Mouse (Mus musculus) mesoderm, embryonic 11.5 days (tissue): ENCODE measurements around the gene Wiz.

Experiments
- DNase-seq: peaks from one replicate; pipeline ENCODE4 v3.0.0-alpha.2; 2012; ENCODE audit warnings: low read depth, low spot score

Wiz gene

DNA sequence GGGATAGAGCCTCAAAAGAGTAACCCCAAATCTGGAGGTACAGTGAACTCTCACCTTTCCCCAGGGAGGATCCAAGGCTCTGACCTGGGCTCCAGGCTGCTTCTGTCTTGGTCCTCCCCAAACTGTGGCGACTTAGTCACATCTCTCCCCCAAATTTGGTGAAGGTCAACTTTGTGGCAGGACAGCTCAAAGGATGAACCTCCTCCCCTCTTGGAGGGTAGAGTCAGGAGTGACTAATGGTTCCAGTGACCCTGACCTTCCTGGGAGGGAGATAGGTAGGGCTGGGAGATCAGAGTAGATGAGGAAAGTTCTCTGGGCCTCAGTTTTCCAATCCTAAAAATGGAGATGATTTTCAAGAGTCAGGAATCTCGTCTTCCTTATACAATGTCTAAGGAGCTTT lies 10.5 kb downstream of the Wiz start:
- DNase-seq: no peak

DNA sequence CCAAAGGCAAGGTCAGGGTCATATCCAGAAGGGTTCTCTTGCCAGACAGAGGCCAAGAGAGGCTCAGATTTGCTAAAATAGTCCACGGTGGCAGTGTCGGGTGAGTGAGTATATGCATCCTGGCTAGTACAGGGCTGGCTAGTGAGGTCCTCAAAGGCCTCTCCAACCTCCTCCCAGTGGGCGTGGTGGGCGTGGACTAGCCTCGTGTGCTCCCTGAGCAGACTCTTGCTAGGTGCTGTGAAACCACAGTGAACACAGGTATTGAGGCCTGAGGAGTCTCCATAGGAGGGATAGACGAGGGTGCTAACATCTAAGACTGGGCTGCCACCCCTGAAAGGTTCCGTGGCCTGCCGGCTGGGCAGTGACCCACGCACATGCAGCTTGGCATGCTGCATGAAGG lies 12.1 kb downstream of the Wiz start:
- no peak for DNase-seq

DNA sequence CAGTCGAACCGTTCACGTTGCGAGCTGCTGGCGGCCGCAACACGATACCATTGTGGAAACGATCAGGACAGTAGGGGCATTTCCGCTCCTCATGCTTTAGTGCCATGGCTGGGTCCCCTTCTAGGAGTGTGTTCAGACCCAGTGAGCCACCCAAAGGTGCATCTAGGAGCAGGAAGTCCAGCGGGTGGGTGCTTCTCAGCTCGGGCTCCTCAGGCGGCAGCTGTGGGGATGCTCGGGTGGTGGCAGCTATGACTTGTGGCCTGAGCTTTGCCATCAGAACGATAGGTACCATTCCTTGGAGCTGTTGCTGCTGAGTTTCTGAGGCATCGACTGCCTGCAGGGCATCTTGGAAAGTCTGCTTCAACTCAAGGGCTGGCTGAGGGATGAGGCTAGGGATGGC lies 12.8 kb downstream of the Wiz start:
- DNase-seq: no peak

DNA sequence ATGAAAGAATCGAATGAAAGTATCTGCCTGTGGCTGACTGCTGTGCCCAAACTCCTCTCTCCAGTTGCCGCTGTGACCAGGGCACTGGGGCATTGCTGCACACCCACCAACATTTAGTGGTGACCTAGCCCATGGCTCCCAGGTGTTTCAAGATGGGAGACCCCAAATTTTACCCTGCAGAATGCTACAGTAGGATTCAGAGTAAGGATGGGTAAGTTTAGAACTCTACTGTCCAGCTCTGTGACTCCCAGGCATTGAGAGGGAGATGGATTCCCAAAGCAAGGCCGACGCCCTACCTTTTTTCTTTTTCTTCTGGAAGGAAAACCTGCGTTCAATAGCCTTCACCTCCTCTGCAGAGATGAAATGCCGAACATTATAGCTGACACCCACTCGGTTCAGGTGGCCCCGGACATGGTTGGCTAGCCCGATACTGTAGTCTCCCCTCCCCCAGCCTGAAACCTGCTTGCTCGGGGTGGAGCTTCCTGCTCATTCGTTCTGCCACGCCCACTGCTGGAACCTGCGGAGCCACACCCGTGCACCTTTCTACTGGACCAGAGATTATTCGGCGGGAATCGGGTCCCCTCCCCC lies 20.2 kb downstream of the Wiz start:
- no peak for DNase-seq

DNA sequence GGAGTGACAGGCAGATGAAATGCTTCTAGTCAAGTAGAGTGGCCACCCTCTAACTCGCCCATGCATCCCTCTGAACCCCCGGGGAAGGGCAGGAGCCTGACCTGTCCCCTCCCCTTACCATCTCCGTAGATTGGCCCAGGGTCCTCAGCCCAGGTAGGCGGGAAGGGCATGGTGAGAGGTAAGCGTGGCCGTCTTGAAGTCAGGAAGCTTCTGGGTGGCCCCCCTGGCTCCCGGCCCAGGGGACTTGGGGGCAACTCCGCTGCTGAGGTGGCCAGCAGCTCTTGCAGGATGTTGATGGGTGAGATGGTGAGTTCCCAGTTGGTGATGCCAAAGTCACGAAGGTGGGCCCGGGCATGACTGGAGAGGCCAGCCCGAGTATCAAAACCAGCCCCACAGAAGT lies 21.5 kb downstream of the Wiz start:
- no peak for DNase-seq

DNA sequence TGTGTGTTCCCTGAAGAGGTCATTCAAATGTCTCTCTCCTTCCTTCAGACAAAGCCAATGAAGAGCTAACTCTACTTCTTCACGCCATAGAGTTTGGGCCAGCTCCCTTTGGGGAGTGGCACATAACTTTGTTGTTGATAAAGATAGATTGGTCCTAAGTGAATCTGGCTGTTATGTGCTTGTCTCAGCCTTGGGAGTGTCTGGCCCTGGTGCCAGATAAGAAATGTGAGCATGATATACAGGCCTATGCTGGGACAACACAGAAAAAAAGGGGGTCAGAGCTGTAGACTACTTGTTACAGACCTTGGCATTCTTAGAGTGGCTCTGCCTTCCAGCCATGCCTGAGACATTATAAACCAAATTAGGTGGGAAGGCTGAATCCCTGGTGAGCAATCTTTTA lies 23.9 kb downstream of the Wiz start:
- no peak for DNase-seq

DNA sequence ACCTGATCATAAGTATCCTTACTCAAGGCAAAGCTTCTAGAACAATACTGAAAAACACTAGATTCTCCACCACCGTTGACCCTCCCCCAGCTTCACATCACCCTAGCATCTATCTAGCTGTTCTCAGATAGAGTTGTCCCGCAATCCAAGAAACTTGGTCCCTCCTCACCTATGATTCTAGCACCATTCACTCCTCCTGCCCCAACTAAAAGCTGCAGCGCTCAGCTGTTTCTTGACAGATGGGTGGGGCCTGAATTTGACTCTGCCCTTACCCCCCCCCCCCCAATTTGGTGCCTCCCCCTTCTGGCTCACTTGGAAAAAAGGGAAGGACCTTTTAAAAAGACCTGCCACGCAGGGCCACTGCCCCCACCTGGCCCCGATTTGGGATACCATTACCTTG lies 24.4 kb downstream of the Wiz start:
- DNase-seq: no peak

DNA sequence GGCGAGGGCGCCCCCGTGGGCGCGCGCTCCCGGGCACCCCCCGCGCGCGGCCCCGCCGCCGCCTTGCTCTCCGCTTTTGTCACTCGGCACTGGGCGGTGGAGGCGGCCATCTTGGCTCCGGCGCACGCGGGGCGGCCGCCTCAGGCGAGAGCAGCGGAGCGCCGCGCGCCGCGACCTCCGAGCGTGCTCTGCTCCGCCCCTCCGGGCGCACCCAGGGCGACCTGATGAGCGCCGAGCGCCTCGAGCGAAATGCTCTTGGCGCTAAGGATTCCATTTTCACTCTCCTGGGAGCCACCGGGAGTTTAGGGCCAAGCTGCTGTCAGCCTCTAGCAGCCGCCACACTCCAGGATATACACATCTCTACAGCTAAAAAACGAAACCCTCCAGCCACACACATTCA lies 24.9 kb downstream of the Wiz start:
- peak; percentile 95 for DNase-seq

DNA sequence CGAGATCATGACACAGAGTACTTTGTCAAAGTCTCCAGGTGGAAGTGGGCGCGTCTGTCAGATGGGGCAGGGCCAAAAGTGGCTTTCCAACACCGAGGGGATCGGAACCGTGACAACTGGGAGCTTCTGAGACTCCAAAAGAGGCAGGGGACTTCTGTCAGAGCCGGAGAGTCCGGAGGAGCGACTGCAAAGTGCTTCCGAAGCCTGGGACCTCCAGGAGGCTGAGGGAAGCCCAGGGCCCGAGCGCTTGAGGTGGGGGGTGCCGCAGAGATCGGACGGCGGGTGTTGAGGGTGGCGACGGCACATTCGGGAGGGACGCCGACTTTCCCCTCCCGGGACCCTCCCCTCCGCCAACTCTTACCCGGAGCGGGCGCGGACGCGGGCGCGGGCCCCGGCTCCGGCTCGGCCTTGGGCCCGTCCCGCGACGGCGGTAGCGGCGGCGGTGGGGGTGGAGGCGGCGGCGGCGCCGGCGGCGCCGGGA lies 25.4 kb downstream of the Wiz start:
- DNase-seq: no peak

DNA sequence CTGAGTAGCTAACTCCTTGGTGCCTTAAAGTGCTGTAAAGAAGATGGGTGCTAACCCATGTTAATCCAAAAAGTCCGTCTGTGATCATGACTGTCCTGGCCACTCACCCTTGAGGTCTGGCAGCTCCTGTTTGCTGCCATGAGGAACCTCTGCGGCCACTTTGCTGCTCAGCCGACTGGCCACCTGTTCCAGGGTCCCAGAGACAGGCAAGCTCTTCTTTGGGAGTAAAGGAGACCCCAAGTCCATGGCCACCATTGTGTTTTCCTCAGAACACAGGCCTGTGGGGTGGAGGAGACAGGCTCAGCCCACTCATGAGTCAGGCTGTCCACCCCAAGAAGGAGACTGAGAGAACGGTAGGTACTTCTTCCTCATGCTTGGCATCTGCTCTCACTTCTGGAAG lies 26.6 kb downstream of the Wiz start:
- DNase-seq: no peak

DNA sequence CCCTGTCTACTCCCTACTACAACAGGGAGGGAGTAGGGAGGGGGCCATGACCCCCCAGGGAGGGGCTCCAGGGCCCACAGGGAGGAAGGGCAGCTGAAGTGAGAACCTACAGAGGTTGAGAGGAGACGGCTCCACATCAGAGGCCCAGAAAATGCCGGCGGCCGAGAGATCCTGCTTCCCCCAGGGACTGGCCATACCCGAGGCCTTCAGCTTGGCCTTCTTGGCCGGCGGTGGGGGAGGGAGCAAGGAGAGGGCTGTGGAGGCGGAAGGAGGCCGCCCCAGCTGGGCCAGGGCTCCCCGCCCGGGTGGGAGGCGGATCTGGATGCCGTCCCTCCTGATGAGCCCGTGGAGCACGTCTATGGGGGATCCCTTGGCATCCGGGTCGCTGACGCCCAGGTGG lies 29.3 kb downstream of the Wiz start:
- no peak for DNase-seq

DNA sequence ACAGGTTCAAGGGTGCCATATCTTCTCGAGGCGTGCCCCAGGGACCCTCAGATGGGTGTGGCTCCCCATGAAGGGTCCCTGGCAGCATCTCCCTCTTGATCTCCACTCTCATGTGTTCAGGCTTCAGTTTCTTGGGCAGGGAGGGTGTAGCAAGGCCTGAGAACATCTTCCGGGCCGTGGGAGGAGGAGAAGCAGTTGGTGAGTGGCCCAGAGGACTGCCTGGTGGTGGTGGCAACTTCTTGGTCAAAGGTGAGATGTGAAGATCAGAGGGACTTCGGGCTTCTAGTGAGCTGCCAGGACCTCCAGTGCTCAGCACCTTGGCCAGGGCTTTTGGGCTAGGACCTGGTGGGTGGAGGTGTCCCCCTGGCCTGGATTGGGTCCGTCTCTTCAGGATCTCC lies 30.3 kb downstream of the Wiz start:
- DNase-seq: no peak

DNA sequence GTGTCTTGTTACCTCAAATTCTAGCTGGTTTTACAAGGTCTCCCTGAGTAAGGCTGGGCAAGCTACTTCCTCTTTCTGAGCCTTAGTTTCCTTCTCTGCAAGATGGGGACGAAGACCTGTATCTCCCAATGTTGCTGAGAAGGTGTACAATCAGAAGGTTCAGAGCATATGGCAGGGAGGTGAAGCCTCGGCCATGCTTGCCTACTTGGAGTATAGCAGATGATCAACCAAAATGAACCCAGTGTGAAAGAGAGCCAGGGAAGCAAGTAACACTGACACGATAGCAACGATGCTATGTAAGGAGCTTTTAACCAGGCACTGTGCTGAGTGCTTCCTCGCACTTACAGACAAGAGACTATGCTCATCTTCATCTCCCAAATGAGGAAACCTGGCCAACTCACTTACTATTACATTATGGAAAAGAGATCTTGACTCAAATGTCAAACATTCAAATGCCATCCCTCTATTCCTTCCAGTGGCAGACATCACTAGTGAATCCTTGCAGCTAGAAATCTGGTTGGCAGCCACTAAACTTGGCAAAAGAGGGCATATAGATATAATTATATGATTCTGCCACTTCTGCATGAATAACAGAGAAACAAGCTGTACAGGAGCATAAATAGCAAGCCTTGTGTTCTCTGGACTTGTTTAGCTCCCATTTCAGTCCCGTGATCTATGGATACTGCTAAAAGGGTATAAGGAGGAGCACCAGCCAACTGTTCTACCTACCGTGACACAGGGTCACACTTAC lies 30.9 kb downstream of the Wiz start:
- no peak for DNase-seq

DNA sequence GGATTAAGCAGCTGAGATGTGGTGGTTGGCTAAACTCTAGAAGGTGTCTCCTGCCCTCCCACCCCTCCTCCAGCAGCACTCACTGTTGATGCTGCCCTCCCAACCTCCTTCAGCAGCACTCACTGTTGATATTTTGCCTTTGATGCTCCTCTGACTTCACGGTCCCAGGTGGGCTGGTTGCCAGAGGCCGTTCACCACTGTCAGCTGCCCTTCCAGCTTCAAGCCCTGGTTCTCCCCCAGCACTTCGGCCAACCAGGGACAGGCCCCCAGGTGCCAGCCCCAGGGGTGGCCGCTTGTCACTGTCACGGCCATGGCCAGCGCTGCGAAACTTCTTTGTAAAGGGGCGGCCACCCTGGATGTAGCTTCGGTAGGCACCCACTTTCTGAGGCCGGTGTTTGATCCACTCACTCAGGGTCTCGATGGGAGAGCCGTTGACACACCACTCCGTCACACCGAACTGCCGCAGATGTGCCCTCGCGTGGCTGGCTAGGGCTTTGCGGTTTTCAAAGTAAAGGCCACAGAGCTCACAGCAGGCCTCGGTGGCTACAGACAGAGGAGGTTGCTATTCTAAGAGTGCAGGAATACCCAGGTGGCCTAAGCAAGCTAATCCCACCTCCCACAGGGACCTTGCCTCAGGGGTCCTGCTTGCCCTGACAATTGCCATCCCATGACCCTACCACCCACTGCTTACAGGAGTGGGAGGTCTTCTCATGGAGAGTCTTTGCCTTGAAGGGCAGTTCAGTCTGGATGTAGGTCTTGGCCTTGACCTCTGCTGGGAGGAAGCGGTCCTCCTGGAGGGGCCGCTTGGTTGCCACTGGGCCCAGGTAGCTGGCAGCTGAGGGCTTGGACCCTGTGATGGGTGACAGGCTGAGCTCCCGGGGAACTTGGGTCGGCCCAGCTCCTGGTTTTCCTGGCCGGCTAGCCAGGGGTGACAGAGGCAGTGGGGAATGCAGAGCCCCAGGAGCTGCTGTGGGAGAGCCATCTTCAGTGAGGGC lies 32.2 kb downstream of the Wiz start:
- DNase-seq: no peak

DNA sequence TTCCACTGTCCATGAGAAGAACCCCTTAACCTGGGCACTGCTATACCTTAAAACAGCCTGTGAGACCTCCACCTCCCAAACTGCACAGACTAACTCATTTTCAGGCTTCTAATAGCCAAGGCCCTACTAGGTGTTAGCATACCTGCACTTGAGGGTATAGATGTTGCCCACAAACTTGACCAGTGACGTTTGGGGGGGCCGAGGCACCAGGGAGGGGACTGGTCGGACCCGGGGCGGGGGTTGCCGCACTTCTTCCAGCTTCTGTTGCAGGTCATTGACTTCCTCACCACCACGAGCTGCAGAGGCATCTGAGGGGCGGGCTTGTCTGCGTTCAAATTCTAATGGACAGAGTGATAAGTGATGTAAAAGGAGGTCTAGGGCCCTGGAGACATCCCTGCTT lies 33.0 kb downstream of the Wiz start:
- no peak for DNase-seq

DNA sequence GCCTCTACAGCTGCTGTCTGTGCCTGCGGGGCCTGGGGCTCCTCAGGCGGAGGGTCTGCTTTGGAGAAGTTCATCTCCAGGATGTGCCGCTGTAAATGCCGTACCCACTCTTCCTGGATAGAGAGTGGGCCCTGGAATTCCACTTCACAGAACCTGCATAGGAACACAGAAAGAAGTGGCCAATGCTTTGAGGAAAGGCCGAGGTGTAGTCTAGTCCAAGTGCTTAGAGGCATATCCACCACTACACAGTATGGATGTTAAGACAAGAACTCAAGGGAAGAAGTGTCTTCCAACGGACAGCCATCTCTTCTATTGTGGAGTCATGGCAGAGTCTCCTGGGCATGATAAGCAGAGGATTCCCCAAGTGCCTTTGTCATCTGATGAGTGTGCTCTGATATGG lies 34.2 kb downstream of the Wiz start:
- no peak for DNase-seq

DNA sequence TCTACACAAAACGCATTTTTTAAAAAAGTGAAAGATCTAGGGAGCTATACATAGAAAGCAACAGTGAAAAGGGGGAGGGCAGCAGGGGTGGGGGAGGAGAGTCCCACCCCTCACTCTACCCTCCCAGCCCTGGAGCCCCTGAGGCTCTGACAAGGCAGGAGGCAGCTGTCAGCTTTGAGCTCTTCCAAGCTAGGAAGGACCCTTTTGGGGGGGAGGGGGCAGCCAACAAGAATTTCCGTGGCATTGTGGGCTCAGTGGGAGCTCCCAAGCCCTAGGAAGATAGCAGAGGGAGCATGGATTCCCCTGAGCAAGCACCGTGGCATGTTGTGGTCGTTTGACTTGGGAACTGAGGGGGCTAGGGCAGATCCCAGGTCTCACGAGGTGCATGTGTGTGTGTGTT lies 35.0 kb downstream of the Wiz start:
- no peak for DNase-seq

DNA sequence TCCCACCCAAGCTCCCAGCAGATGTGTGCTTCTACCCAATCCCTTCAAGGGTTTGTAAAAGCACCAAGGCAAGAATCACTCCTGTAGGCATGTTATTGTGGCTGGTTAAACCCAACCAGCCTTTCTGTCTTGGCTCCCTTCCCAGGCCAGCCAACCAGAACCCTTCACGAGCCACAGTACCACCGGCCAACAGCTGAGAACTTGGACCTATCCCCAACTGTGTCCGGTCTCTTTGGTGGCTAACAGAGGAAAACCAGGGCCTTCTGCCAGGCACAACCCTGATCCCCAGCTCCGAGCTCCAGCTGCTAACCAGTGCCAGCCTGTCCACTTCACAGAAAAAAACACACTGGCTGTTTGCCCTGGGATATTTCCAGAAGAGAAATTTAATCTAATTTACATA lies 35.5 kb downstream of the Wiz start:
- DNase-seq: no peak

DNA sequence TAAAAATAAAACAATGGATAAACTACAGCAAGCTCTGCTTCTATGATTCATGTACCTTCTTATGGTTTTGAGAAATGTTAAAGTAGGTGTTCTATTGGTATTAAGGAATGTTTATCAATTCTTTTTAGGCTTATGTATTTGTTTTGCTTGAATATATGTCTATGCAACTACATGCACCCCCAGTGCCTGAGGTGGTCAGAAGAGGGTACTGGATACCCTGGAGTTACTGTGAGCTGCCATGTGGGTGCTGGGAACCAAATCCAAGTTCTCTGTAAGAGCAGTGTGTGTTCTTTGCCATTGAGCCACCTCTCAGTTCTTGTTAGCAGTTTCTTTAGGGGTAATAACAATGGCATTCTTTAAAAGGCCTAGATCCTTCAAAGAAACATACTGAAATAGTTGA lies 37.5 kb downstream of the Wiz start:
- no peak for DNase-seq

DNA sequence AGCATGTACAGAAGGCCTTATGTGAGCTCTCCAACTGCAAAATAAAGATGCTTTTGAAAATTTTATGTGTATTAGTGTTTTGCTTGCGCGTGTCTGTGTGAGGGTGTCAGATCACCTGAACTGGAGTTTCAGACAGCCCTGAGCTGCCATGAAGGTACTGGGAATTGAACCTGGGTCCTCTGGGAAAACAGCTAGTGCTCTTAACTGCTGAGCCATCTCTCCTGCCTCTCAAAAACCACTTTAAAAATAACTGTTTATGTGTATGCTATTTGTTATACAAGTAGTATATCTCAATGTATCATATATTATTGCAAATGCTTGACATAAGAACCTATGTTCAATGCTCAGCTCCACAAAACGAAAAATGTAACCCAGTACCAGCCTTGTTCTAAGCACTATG lies 38.0 kb downstream of the Wiz start:
- no peak for DNase-seq

DNA sequence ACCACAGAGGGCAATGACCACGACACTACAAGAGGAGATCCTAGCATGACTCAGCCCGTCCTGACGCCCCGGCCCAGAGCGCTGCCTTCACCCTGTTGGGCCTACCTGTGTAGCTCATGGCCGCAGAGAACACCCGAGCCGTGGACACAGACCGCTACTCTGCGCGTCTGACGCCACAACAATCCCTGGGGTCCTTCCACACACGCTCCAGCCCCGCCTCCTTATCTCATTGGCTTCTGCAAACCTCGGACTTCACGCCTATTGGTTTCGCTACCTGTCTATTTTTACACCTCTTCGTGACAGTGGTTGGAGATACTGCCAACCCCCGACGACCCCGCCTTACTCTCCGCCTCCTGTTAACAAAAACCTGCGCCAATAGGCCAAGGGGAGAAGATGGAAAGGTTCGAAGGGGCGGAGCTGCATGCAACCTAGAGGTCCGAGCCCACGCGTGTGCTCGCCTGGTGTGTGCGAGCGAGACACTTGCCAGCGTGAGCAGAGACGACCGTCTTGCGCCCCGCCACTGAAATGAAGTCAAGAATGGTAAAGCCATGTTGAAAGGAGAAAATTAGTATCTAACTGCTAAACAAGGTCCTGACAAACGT lies 38.8 kb downstream of the Wiz start, which contains the start of gene Akap8l:
Gene Akap8l, minus strand, starts transcription at position 226 of the 602 bp plus-strand sequence.
- DNase-seq: peak; percentile 98

DNA sequence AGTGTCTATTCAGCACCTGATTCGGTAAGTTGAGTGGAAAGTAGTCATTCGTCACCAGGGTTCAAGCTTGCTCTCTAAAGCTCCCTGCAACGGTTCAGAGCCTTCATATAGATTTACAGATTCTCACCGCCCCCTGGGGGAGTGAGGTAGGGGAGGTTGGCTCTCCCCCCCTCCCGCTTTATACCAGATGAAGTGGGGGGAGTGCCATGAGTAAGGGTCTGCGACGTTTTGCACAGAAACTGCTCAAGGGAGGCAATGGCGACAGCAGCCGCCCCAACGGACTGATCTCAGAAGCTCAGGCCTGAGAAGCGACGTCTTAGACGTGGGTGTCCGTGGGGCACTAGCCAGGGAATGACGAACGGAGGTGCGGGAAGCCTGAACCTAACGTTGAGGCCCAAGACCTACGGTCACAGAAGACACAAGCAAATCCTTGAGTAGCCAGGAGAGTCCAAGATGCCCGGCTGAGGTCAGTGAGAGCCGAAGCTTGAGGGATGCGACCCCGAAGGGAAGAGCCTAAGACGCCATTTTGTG lies 39.3 kb downstream of the Wiz start:
- DNase-seq: no peak
